Mouse (Mus musculus): ENCODE measurements around the gene Tmem135. TPM values are rescaled to one million over a fixed set of nuclear protein-coding genes. Genes with fewer than 3 reads are reported as not detected.

Tmem135 gene
- polyA plus RNA-seq, 1 experiment, result 15.1 TPM

- DNase-seq (ENCODE audit: low spot score), result no peak
Observed at GRCm38 (mm10) chr7:89248135-89248850, 155.7 kb downstream of the Tmem135 start.

GRCm38 (mm10) chr7:89247012-89247710 is 156.9 kb downstream of the Tmem135 start:
- DNase-seq (ENCODE audit: low spot score), result no peak

DNA sequence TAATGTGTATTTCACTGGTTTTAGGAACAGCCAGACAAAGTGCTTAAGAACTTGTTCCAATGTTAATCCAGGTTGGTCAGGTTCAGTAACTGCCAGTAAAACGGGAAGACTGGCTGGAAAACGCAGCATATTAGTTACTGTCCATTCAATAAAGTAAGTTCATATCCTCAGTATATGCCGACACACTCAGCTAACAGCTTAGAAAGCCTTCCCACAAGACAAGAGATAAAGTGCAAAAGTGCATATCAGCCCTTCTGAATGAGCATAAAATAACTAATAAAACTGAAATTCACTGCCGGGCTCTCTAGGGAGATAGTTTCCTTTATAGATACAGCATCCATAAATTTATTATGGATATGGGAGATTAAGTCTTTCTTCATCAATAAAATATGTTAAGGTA is 161.5 kb downstream of the Tmem135 start:
- no peak for DNase-seq (ENCODE audit: low spot score)

GRCm38 (mm10) chr7:89242143-89242542 is 161.9 kb downstream of the Tmem135 start:
- no peak for DNase-seq (ENCODE audit: low spot score)

DNA sequence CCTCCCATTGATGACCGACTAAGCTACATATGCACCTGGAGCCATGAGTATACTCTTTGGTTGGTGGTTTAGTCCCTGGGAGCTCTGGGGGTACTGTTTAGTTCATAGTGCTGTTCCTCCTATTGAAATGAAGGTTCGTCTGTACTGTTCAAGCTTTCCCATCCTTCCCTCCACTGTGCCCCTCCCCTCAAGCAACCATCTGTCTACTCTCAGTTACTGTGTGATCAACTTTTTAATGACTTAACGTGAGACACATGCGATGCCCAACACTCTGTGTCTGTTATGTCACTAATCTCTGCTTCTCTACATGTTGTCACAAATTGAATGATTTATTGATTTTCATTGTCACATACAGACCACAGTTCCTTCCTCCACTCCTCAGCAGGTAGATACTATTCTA is 164.4 kb downstream of the Tmem135 start:
- no peak for DNase-seq (ENCODE audit: low spot score)

- no peak for DNase-seq (ENCODE audit: low spot score)
Observed at GRCm38 (mm10) chr7:89236592-89236991, 167.4 kb downstream of the Tmem135 start.

- DNase-seq (ENCODE audit: low spot score), result no peak
Observed at GRCm38 (mm10) chr7:89235974-89236507, 168.0 kb downstream of the Tmem135 start.

DNA sequence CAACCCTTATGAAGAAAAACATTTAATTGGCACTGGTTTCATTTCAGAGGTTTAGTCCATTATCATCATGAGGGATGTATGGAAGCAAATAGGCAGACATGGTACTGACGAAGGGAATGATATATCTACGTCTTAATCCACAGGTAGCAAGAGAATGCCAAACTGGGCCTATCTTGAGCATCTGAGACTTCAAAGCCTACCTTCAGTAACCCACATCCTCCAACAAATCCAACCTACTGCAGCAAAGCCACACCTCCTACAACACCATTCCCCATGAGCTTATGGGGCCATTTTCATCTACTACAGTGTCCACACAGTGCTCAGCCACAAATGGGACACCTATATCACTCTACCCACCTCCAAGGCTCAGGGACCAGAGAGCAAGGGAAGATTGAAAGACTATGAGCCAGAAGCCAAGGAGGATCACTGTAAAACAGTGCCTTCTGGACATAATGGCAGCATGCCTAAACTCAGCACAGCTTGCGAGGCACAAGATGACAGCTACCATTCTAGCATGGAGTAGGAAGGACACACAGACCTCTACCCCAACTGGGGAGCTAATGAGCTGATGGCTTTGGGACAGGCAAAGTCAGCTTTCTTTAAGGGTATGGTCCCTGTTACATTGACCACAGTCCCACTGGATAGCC is 171.4 kb downstream of the Tmem135 start:
- DNase-seq (ENCODE audit: low spot score), result no peak

- no peak for DNase-seq (ENCODE audit: low spot score)
Observed at GRCm38 (mm10) chr7:89231200-89231790, 172.7 kb downstream of the Tmem135 start.

DNA sequence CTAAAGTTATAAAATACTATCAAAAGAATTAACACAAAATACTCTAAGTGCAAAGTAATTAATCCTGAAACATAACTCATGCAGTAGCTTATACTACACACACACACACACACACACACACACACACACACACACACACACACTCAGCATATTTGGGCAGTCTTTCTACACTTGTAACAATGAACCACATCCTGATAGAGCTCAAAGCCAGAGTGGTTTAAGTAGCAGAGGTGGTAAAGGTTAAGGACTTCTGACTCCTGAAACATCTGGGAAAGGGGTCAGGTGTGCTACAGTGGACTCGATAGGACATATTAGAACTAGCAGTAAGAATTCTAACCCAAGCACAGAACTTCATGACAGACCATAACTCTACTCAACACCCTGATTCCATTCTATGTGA is 181.4 kb downstream of the Tmem135 start:
- DNase-seq (ENCODE audit: low spot score), result no peak

DNA sequence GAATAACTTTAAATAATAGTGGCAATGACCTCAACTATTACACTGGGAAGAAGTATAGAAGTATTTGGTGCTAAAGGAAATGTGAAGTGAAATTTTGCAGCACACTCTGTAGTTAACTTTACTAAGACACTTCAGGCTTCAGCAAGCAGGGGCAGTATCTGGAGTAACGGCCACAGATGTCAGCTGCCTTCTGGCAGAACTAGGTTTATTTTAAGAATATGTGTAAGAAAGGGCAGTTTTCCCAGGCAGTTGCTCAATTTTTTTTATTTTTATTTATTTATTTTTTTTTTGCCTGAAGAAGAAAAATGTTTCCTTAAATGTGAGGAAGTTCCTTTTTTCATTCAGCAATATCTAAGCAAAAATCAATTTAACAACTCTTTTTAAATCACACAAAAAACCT is 187.4 kb downstream of the Tmem135 start:
- DNase-seq (ENCODE audit: low spot score), result no peak

DNA sequence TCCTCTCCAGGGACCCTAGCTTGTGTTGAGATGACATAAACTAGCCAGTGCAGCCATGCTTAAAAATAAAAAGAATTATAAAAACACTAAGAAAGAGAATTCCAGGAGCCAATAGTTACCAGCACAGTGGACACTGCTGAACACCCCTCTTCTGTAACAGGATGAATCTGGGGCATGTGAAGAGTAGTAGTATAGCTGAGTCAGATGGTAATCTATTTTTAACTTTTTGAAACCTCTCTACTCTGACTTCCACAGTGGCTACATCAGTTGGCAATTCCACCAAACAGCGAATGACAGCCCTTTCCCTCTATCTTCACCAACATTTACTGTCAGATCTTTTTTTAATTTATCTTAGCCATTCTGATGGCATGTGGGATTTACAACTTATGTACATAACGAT is 187.9 kb downstream of the Tmem135 start:
- no peak for DNase-seq (ENCODE audit: low spot score)

GRCm38 (mm10) chr7:89215714-89216113 is 188.3 kb downstream of the Tmem135 start:
- no peak for DNase-seq (ENCODE audit: low spot score)

- no peak for DNase-seq (ENCODE audit: low spot score)
Observed at GRCm38 (mm10) chr7:89210506-89210905, 193.5 kb downstream of the Tmem135 start.

DNA sequence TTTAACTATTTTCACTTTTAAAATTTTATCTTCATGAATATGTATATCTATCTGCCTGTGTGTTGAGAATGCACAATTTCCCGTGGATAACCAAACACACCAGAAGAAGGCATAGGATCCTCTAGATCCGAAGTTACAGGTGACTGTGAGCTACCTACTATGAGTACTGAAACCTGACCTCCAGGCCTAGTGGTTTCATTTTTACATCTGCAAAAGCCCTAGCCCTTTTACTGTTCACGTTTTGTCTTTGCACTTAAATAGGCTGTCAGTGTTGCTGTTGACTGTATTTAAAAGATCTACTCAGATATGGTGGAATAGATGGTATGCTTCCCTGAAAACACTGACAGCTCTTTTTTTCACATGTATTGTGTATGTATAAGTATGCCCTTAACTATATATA is 197.9 kb downstream of the Tmem135 start:
- DNase-seq (ENCODE audit: low spot score), result no peak

- DNase-seq (ENCODE audit: low spot score), result no peak
Observed at GRCm38 (mm10) chr7:89205402-89205801, 198.6 kb downstream of the Tmem135 start.

GRCm38 (mm10) chr7:89203144-89203543 is 200.9 kb downstream of the Tmem135 start:
- DNase-seq (ENCODE audit: low spot score), result no peak

GRCm38 (mm10) chr7:89201954-89202353 is 202.1 kb downstream of the Tmem135 start:
- no peak for DNase-seq (ENCODE audit: low spot score)

- no peak for DNase-seq (ENCODE audit: low spot score)
Observed at GRCm38 (mm10) chr7:89198499-89198898, 205.5 kb downstream of the Tmem135 start.

GRCm38 (mm10) chr7:89193459-89193858 is 210.6 kb downstream of the Tmem135 start:
- DNase-seq (ENCODE audit: low spot score), result no peak

- DNase-seq (ENCODE audit: low spot score), result no peak
Observed at GRCm38 (mm10) chr7:89183928-89184327, 220.1 kb downstream of the Tmem135 start.

GRCm38 (mm10) chr7:89182943-89183342 is 221.1 kb downstream of the Tmem135 start:
- DNase-seq (ENCODE audit: low spot score), result no peak
